Mouse (Mus musculus) hindbrain, embryonic 12.5 days (tissue): ENCODE data around the gene Kcng4. TPM values are rescaled to one million over a fixed set of nuclear protein-coding genes. Genes with fewer than 3 reads are reported as not detected.

Experiments
- ATAC-seq: fragments of 200-750 bp; cut with Nextera tagmentation; 2 replicates; pipeline ENCODE4 v1.8.0; 2017; ENCODE audit warnings: moderate TSS enrichment; ENCODE audit not compliant: low FRiP score
- H3K27ac ChIP-seq: fragments of 300-500 bp; sonication (generic); 2 replicates; pipeline ENCODE4 v1.5.1; 2016; ENCODE audit warnings: mild to moderate bottlenecking
- H3K27me3 ChIP-seq: fragments of 300-500 bp; sonication (generic); 2 replicates; pipeline ENCODE4 v1.6.1; 2016; ENCODE audit warnings: mild to moderate bottlenecking
- H3K36me3 ChIP-seq: fragments of 300-500 bp; sonication (generic); 2 replicates; pipeline ENCODE4 v1.6.1; 2016; ENCODE audit warnings: mild to moderate bottlenecking
- H3K4me1 ChIP-seq: fragments of 300-500 bp; sonication (generic); 2 replicates; pipeline ENCODE4 v1.6.1; 2016
- H3K4me2 ChIP-seq: fragments of 300-500 bp; sonication (generic); replicated peaks from 2 replicates; pipeline ENCODE4 v1.6.1; 2016; ENCODE audit warnings: mild to moderate bottlenecking
- H3K4me3 ChIP-seq: fragments of 300-500 bp; sonication (generic); 2 replicates; pipeline ENCODE4 v1.5.1; 2016; ENCODE audit warnings: mild to moderate bottlenecking
- H3K9ac ChIP-seq: fragments of 300-500 bp; sonication (generic); 2 replicates; pipeline ENCODE4 v1.6.1; 2016; ENCODE audit warnings: mild to moderate bottlenecking, moderate library complexity
- H3K9me3 ChIP-seq: fragments of 300-500 bp; sonication (generic); replicated peaks from 2 replicates; pipeline ENCODE4 v1.6.1; 2016; ENCODE audit warnings: mild to moderate bottlenecking
- WGBS: fragments of 180-500 bp; shearing (Covaris S2); methylation state at CpG from one replicate; pipeline ENCODE4 v1.1.7; 2016; 5-methylcytosine and 5-hydroxymethylcytosine counted together
- polyA plus RNA-seq: library from polyadenylated mRNA; unstranded; fragments of >200 nt; fragmentation: Nextera tagmentation; extraction: Ambion mirVana; gene quantifications from 2 replicates; pipeline ENCODE4 v1.2.1, GENCODE M21; 2016

Kcng4 gene
- polyA plus RNA-seq, 1 experiment from 2014 or later, result not detected

- Histone ChIP-seq H3K4me3 (no peak overlapping the region), H3K9me3 (no peaks in the 10 kb centered on the region), H3K4me1 (peaks cover 8% of the 10 kb centered on the region), H3K27me3 (no peaks in the 10 kb centered on the region), H3K4me2 (no peak overlapping the region), H3K36me3 (no peaks in the 10 kb centered on the region), H3K9ac (no peak overlapping the region), H3K27ac (no peak overlapping the region)
- WGBS, result 59% methylated on average over 4 of the region's 4 CpGs
- no peak for ATAC-seq
Observed at GRCm38 (mm10) chr8:119622555-119622954, 12.9 kb downstream of the Kcng4 start.

GRCm38 (mm10) chr8:119620848-119621465, 14.5 kb downstream of the Kcng4 start:
- H3K4me2 ChIP-seq, result no peak overlapping the region
- WGBS, result 91% methylated on average over 14 of the region's 14 CpGs

DNA sequence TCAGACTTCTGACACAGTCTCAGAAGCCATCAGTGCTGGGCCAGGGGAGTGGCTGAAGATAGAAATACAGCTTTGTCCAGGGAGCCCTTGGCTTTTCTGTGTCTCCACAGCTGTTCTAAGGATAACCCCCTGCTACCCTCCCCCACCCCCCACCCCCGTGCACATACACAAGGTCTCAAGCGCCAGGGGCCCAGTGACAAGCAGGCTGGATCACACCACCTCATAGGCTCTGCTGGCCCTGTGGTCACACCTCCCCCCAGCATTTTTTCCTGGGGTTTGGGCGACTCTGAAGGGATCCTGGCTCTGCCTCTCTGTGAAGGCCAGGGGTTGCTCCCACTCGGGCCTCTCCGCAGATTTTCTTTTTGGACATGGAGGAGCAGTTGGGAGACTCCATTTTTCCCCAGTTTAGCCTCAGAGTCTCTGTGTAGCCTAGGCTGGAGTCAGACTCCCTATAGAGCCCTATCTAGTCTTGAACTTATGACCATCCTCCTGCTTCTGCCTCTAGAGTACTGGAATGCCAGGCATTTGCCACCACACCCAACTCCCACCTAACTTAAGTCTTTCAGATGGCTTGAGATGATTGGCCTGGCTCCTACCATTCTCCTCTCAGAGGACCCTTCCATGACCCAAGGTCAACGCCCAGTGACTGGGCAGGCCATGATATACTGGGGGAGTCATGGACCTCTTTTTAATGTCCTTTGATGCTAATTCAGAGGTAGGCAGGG, 15.2 kb downstream of the Kcng4 start:
- Histone ChIP-seq H3K27me3 (peaks cover 5% of the 10 kb centered on the region), H3K4me3 (no peak overlapping the region), H3K36me3 (no peaks in the 10 kb centered on the region), H3K4me1 (peaks cover 5% of the 10 kb centered on the region; the same call in 1 of the 2 replicates), H3K9ac (no peak overlapping the region), H3K9me3 (no peaks in the 10 kb centered on the region), H3K4me2 (no peak overlapping the region), H3K27ac (no peak overlapping the region)
- no peak for ATAC-seq
- 78% methylated on average over 6 of the region's 6 CpGs for WGBS

More at GRCm38 (mm10) chr8:119620848-119621465, 14.5 kb downstream of the Kcng4 start:
- Histone ChIP-seq H3K9ac (no peak overlapping the region), H3K4me3 (no peak overlapping the region), H3K36me3 (no peaks in the 10 kb centered on the region), H3K4me1 (peaks cover 5% of the 10 kb centered on the region; the same call in 1 of the 2 replicates), H3K9me3 (no peaks in the 10 kb centered on the region), H3K27me3 (peaks cover 5% of the 10 kb centered on the region), H3K27ac (no peak overlapping the region)
- ATAC-seq, result no peak

GRCm38 (mm10) chr8:119618887-119619286, 16.6 kb downstream of the Kcng4 start:
- 69% methylated on average over 5 of the region's 5 CpGs for WGBS

GRCm38 (mm10) chr8:119617586-119617985, 17.9 kb downstream of the Kcng4 start:
- no peak overlapping the region for H3K9ac ChIP-seq
- WGBS, result 89% methylated on average over 5 of the region's 5 CpGs
- no peak for ATAC-seq
- no peaks in the 10 kb centered on the region for H3K9me3 ChIP-seq
- no peaks in the 10 kb centered on the region for H3K36me3 ChIP-seq
- H3K27me3 ChIP-seq, result peaks cover 9% of the 10 kb centered on the region
- no peak overlapping the region for H3K27ac ChIP-seq
- 0 out of 2 replicates have a peak, but pooled peaks cover 5% of the 10 kb centered on the region for H3K4me1 ChIP-seq
- H3K4me2 ChIP-seq, result no peak overlapping the region
- H3K4me3 ChIP-seq, result no peak overlapping the region

More at GRCm38 (mm10) chr8:119618887-119619286, 16.6 kb downstream of the Kcng4 start:
- H3K27me3 ChIP-seq, result peaks cover 9% of the 10 kb centered on the region
- no peak for ATAC-seq
- no peaks in the 10 kb centered on the region for H3K36me3 ChIP-seq
- H3K4me1 ChIP-seq, result peaks cover 5% of the 10 kb centered on the region; the same call in 1 of the 2 replicates
- H3K4me3 ChIP-seq, result no peak overlapping the region
- H3K4me2 ChIP-seq, result no peak overlapping the region
- no peak overlapping the region for H3K9ac ChIP-seq
- no peaks in the 10 kb centered on the region for H3K9me3 ChIP-seq
- H3K27ac ChIP-seq, result no peak overlapping the region

- H3K27ac ChIP-seq, result no peak overlapping the region
- 89% methylated on average over 4 of the region's 4 CpGs for WGBS
- peaks cover 9% of the 10 kb centered on the region for H3K27me3 ChIP-seq
- no peak overlapping the region for H3K4me2 ChIP-seq
- no peak for ATAC-seq
- no peaks in the 10 kb centered on the region for H3K36me3 ChIP-seq
- no peak overlapping the region for H3K9ac ChIP-seq
- H3K4me1 ChIP-seq, result 0 out of 2 replicates have a peak, but pooled peaks cover 5% of the 10 kb centered on the region
- H3K9me3 ChIP-seq, result no peaks in the 10 kb centered on the region
- H3K4me3 ChIP-seq, result no peak overlapping the region
Observed at GRCm38 (mm10) chr8:119616811-119617210, 18.7 kb downstream of the Kcng4 start.

- no peak overlapping the region for H3K27ac ChIP-seq
- no peak for ATAC-seq
Observed at GRCm38 (mm10) chr8:119616358-119616757, 19.1 kb downstream of the Kcng4 start.

DNA sequence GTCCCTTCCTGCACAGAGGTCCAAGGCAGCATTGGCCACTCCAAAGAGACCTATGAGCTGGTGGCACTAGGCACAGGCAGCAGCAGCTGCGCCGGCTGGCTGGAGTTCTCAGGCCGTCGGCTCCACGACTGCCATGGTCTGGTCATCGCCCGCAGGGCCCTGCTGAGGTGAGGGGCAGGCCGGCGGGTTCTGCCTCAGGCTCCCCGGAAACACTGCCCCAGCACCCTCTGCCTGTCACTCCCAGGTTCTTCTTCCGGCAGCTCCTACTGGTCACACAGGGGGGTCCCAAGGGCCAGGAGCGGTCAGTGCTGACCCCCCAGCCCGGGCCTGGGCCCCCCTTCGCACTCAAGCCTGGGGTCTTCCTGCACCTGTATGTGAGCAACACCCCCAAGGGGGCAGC, 20.4 kb downstream of the Kcng4 start:
- Histone ChIP-seq H3K27ac (no peak overlapping the region), H3K4me2 (no peak overlapping the region), H3K9ac (no peak overlapping the region), H3K27me3 (peaks cover 9% of the 10 kb centered on the region), H3K4me3 (no peak overlapping the region), H3K9me3 (no peaks in the 10 kb centered on the region), H3K36me3 (no peaks in the 10 kb centered on the region), H3K4me1 (0 out of 2 replicates have a peak, but pooled peaks cover 8% of the 10 kb centered on the region)
- WGBS, result 77% methylated on average over 14 of the region's 14 CpGs
- ATAC-seq, result 0 out of 2 replicates have a peak, but pooled peaks have one; percentile 16

More at GRCm38 (mm10) chr8:119616358-119616757, 19.1 kb downstream of the Kcng4 start:
- WGBS, result 76% methylated on average over 7 of the region's 7 CpGs
- Histone ChIP-seq H3K36me3 (no peaks in the 10 kb centered on the region), H3K9ac (no peak overlapping the region), H3K4me3 (no peak overlapping the region), H3K4me2 (no peak overlapping the region), H3K9me3 (no peaks in the 10 kb centered on the region), H3K27me3 (peaks cover 9% of the 10 kb centered on the region), H3K4me1 (0 out of 2 replicates have a peak, but pooled peaks cover 5% of the 10 kb centered on the region)

- H3K4me1 ChIP-seq, result 0 out of 2 replicates have a peak, but pooled peaks cover 3% of the 10 kb centered on the region
Observed at GRCm38 (mm10) chr8:119612471-119612870, 23.0 kb downstream of the Kcng4 start, which contains the start of gene Adad2. Gene Adad2 (plus strand): TSS chr8:119612747.

DNA sequence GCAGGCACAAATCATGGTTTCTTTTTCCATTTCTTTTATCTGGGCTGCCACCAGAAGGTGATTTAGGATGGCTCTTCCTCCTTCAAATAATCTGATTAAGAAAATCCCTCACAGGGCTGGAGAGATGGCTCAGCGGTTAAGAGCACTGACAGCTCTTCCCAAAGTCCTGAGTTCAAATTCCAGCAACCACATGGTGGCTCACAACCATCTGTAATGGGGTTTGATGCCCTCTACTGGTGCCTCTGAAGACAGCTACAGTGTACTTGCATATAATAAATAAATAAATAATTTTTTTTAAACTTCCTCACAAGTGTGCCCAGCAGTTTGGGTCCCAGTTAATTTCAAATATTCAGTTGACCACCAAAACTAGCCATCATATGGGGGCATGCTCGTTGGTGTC, 29.3 kb downstream of the Kcng4 start:
- H3K9ac ChIP-seq, result no peak overlapping the region
- peaks cover 15% of the 10 kb centered on the region for H3K36me3 ChIP-seq
- peaks cover 15% of the 10 kb centered on the region for H3K4me1 ChIP-seq
- ATAC-seq, result no peak
- no peak overlapping the region for H3K4me3 ChIP-seq
- no peak overlapping the region for H3K4me2 ChIP-seq
- 87% methylated on average over 2 of the region's 2 CpGs for WGBS
- H3K27ac ChIP-seq, result no peak overlapping the region
- H3K9me3 ChIP-seq, result no peaks in the 10 kb centered on the region
- H3K27me3 ChIP-seq, result no peaks in the 10 kb centered on the region

More at GRCm38 (mm10) chr8:119612471-119612870, 23.0 kb downstream of the Kcng4 start, which contains the start of gene Adad2:
- WGBS, result 85% methylated on average over 26 of the region's 26 CpGs
- no peak for ATAC-seq
- H3K36me3 ChIP-seq, result no peaks in the 10 kb centered on the region
- H3K27ac ChIP-seq, result no peak within 1 kb of the TSS
- H3K27me3 ChIP-seq, result peaks cover 9% of the 10 kb centered on the region
- H3K4me3 ChIP-seq, result no peak within 1 kb of the TSS
- H3K9me3 ChIP-seq, result no peaks in the 10 kb centered on the region
- no peak within 1 kb of the TSS for H3K9ac ChIP-seq
- H3K4me2 ChIP-seq, result no peak within 1 kb of the TSS

- Histone ChIP-seq H3K9ac (peak within 1 kb of the TSS; percentile 75), H3K9me3 (no peaks in the 10 kb centered on the region), H3K36me3 (peaks cover 27% of the 10 kb centered on the region), H3K27ac (no peak within 1 kb of the TSS), H3K4me1 (peaks cover 12% of the 10 kb centered on the region), H3K4me3 (peak within 1 kb of the TSS; percentile 75), H3K4me2 (peak within 1 kb of the TSS; percentile 77), H3K27me3 (no peaks in the 10 kb centered on the region)
- peak; percentile 76 for ATAC-seq
- 2% methylated on average over 23 of the region's 23 CpGs for WGBS
Observed at GRCm38 (mm10) chr8:119604996-119605395, 30.5 kb downstream of the Kcng4 start, which contains the start of gene Taf1c. Gene Taf1c (minus strand): TSS chr8:119605222.

DNA sequence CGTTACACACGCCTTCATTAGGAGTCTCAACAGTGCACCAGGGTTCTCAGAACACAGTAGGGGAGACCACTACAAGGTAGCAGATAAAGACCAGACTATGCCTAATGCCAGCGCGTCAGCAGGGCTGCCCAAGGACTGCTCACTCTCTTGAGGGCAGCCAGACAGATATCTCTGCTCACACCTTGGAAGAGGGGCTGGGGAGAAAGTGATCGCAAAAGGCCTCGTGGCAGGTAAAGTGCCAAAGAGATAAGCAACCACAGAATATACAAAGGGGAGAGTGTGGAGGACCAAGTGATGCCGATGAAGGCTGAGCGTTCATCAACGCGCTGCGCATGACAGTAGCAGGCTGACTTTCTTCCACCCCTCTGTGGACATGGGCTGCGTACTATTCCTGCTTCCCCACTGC, 31.1 kb downstream of the Kcng4 start:
- H3K27ac ChIP-seq, result no peak overlapping the region

More for the DNA sequence above, 31.1 kb downstream of the Kcng4 start:
- H3K9ac ChIP-seq, result peak overlapping the region; percentile 75
- peak overlapping the region; percentile 75 for H3K4me3 ChIP-seq
- 46% methylated on average over 12 of the region's 12 CpGs for WGBS
- H3K36me3 ChIP-seq, result peaks cover 33% of the 10 kb centered on the region
- H3K4me1 ChIP-seq, result peaks cover 12% of the 10 kb centered on the region
- H3K9me3 ChIP-seq, result no peaks in the 10 kb centered on the region
- H3K4me2 ChIP-seq, result peak overlapping the region; percentile 77
- H3K27me3 ChIP-seq, result no peaks in the 10 kb centered on the region
- no peak for ATAC-seq
